Mouse (Mus musculus) stomach, embryonic 16.5 days (tissue): Measurements from ENCODE around the gene Cdc27. TPM values are rescaled to one million over a fixed set of nuclear protein-coding genes. Genes with fewer than 3 reads are reported as not detected.

Experiments used
- ATAC-seq: fragments of 200-750 bp; cut with Nextera tagmentation; 2 replicates; pipeline ENCODE4 v1.8.0; 2017; ENCODE audit warnings: moderate number of reproducible peaks, moderate TSS enrichment; ENCODE audit not compliant: insufficient read depth, low FRiP score
- H3K27ac ChIP-seq: fragments of 300-500 bp; sonication (generic); 2 replicates; pipeline ENCODE4 v1.5.1; 2014; ENCODE audit warnings: low read length
- H3K27me3 ChIP-seq: fragments of 300-500 bp; sonication (generic); 2 replicates; pipeline ENCODE4 v1.6.1; 2014; ENCODE audit warnings: low read length, control low read depth, mixed read lengths; ENCODE audit not compliant: control insufficient read depth, insufficient read depth
- H3K36me3 ChIP-seq: fragments of 300-500 bp; sonication (generic); 2 replicates; pipeline ENCODE4 v1.6.1; 2014; ENCODE audit warnings: low read length; ENCODE audit not compliant: control insufficient read depth, insufficient read depth
- H3K4me1 ChIP-seq: fragments of 300-500 bp; sonication (generic); 2 replicates; pipeline ENCODE4 v1.6.1; 2014; ENCODE audit warnings: low read length, control low read depth, mixed read lengths; ENCODE audit not compliant: control insufficient read depth, insufficient read depth
- H3K4me2 ChIP-seq: fragments of 300-500 bp; sonication (generic); 2 replicates; pipeline ENCODE4 v1.6.1; 2014; ENCODE audit warnings: low read depth, low read length, mixed read lengths
- H3K4me3 ChIP-seq: fragments of 300-500 bp; sonication (generic); replicated peaks from 2 replicates; pipeline ENCODE4 v1.5.1; 2014; ENCODE audit warnings: mild to moderate bottlenecking, low read length
- H3K9ac ChIP-seq: fragments of 300-500 bp; sonication (generic); 2 replicates; pipeline ENCODE4 v1.6.1; 2014; ENCODE audit warnings: low read length
- H3K9me3 ChIP-seq: fragments of 300-500 bp; sonication (generic); replicated peaks from 2 replicates; pipeline ENCODE4 v1.6.1; 2016; ENCODE audit warnings: low read length, control low read depth; ENCODE audit not compliant: control insufficient read depth
- WGBS: fragments of 180-500 bp; shearing (Covaris S2); extraction: QIAGEN DNeasy Blood & Tissue Kit; methylation state at CpG from one replicate; pipeline ENCODE4 v1.1.7; 2014; 5-methylcytosine and 5-hydroxymethylcytosine counted together
- polyA plus RNA-seq: library from polyadenylated mRNA; unstranded; fragments of >200 nt; fragmentation: Nextera tagmentation; extraction: Ambion mirVana; gene quantifications from 2 replicates; pipeline ENCODE4 v1.2.1, GENCODE M21; 2015

The Cdc27 gene
- polyA plus RNA-seq, 1 experiment from 2014 or later, result 28.0 TPM

DNA sequence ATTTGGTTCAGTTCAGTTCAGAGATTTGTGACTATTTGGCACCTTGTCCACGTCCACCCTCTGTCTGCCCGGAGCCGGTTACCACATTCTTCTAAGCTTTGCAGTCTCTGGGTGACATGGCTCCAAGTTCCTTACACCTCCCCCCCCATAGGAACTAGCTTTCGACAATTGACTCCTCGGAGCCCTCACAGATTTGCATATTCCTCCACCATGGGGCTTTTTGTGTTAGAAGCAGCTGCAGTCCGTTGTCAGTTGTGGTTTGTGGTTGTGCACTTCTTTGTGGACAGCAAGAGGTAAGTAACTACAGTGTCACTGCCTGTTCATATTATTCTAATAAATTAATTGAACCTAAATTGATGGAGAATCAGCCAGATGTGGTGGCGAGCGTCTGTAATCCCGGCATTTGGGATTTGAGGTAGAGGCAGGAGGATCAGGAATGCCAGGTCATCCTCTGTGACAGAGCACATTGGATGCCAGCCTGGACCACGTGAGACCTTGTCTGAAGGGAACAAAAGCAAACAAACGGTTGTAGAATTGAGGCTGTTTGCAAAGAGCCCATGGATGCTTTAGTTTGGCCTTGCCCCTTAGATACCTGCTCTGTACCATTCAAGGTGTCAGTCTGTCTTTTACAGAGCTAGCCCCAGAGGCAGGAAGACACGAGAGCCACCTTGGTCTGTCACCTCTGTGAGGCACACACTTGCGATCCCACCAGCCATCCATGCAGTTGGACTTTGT lies 32.4 kb upstream of the Cdc27 start:
- no peak overlapping the region for H3K27ac ChIP-seq
- WGBS, result 61% methylated on average over 13 of the region's 13 CpGs
- peaks cover 5% of the 10 kb centered on the region; the same call in 1 of the 2 replicates for H3K4me1 ChIP-seq
- no peak overlapping the region for H3K4me3 ChIP-seq
- no peak for ATAC-seq
- H3K9ac ChIP-seq, result no peak overlapping the region
- H3K9me3 ChIP-seq, result no peaks in the 10 kb centered on the region
- no peak overlapping the region for H3K4me2 ChIP-seq
- no peaks in the 10 kb centered on the region for H3K27me3 ChIP-seq
- no peaks in the 10 kb centered on the region for H3K36me3 ChIP-seq

DNA sequence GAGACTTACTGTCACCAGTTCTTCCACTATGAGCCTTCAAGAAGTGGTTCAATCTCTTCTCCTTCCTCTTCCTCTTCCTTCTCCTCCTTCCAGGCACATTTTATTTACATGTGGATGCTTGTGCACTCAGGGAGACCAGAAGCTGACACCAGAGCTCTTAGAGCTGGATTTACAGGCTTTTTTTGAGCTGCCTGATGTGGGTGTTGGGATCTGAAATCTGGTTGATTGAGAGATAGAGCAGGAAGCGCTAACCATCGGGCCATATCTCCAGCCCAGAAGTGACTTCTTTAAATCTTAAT lies 31.8 kb upstream of the Cdc27 start:
- H3K9ac ChIP-seq, result no peak overlapping the region
- H3K27ac ChIP-seq, result no peak overlapping the region
- no peaks in the 10 kb centered on the region for H3K36me3 ChIP-seq
- no peaks in the 10 kb centered on the region for H3K9me3 ChIP-seq
- H3K27me3 ChIP-seq, result no peaks in the 10 kb centered on the region
- no peak for ATAC-seq
- 71% methylated on average over 2 of the region's 2 CpGs for WGBS
- H3K4me3 ChIP-seq, result no peak overlapping the region
- peaks cover 5% of the 10 kb centered on the region; the same call in 1 of the 2 replicates for H3K4me1 ChIP-seq
- no peak overlapping the region for H3K4me2 ChIP-seq

DNA sequence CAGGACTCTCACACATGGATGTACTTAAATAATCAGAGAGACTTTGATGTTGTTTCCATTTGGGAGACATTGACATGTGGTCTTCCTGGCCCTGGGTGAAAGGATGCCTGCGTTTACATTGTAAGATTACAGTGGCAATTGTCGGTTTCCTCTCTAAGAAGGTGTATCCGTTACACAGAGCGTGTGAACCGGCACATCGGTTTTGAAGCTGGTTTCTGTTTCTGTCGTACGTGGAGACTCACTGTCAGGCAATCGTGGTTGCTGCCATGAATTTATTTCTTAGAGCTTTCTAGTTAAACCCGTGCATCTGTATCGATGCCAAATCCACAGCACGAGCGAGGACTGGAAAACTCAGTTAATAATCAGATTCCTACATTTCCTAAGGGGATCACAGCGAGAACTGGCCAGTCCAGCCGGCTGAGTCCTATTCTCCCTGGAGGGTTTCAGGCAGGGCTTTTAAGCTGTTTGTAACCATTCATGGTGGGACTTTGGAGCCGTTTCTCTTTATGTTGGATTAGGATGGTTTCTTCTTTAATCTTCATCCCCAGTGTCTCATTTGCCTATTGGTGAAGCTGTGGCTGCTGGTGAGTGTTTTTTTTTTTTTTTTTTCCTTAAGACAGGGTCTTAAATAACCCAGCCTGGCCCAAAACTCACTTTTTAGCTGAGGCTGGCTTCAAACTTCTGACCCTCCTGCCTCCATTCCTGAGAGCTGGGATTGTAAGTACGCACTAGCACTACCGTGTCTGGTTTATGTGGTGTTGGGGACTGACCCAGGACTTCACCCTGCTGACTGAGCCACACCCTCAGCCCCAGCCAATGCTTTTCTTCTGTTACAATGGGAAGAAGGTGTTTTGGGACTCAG lies 31.3 kb upstream of the Cdc27 start:
- no peak for ATAC-seq
- H3K36me3 ChIP-seq, result no peaks in the 10 kb centered on the region
- H3K27me3 ChIP-seq, result no peaks in the 10 kb centered on the region; the same call in 1 of the 2 replicates
- H3K27ac ChIP-seq, result peak overlapping the region; percentile 37; the same call in 1 of the 2 replicates
- 37% methylated on average over 18 of the region's 18 CpGs for WGBS
- 0 out of 2 replicates have a peak overlapping the region, but pooled peaks have one; percentile 22 for H3K9ac ChIP-seq
- no peaks in the 10 kb centered on the region for H3K9me3 ChIP-seq
- peak overlapping the region; percentile 29 for H3K4me3 ChIP-seq
- peaks cover 5% of the 10 kb centered on the region; the same call in 1 of the 2 replicates for H3K4me1 ChIP-seq
- peak overlapping the region; percentile 41 for H3K4me2 ChIP-seq

- Histone ChIP-seq H3K27ac (no peak overlapping the region), H3K4me3 (no peak overlapping the region), H3K36me3 (no peaks in the 10 kb centered on the region), H3K9me3 (no peaks in the 10 kb centered on the region), H3K4me1 (peaks cover 5% of the 10 kb centered on the region; the same call in 1 of the 2 replicates), H3K4me2 (no peak overlapping the region), H3K27me3 (no peaks in the 10 kb centered on the region; the same call in 1 of the 2 replicates), H3K9ac (no peak overlapping the region)
- ATAC-seq, result no peak
- 88% methylated on average over 5 of the region's 5 CpGs for WGBS
These were observed 30.2 kb upstream of the Cdc27 start for GRCm38 (mm10) chr11:104580606-104581005.

DNA sequence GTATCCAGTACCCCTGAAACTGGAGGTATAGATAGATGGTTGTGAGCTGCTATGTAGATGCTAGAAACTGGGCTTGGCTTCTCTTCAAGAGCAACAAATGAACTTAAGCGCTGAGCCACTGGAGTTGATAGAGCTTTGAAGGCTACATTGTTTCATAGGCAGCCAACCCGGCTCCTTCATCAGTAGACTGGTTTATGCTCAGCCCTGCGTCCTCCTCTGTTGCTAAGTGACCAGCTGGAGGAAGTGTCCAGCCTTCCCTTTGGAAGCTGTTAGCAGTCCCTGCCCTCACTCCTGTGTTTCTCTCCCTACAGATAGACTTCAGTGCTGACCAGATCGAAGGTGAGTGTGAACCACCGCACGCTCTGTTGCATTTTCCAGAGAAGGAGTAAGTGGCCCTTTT lies 29.7 kb upstream of the Cdc27 start:
- no peak for ATAC-seq
- Histone ChIP-seq H3K27ac (no peak overlapping the region), H3K4me2 (no peak overlapping the region), H3K4me3 (no peak overlapping the region), H3K9ac (no peak overlapping the region), H3K27me3 (no peaks in the 10 kb centered on the region; the same call in 1 of the 2 replicates), H3K9me3 (no peaks in the 10 kb centered on the region), H3K36me3 (no peaks in the 10 kb centered on the region), H3K4me1 (peaks cover 5% of the 10 kb centered on the region; the same call in 1 of the 2 replicates)
- WGBS, result 59% methylated on average over 6 of the region's 6 CpGs

GRCm38 (mm10) chr11:104579575-104579974 lies 29.2 kb upstream of the Cdc27 start:
- H3K27ac ChIP-seq, result no peak overlapping the region
- H3K4me1 ChIP-seq, result peaks cover 5% of the 10 kb centered on the region; the same call in 1 of the 2 replicates
- no peak for ATAC-seq
- no peak overlapping the region for H3K9ac ChIP-seq
- no peak overlapping the region for H3K4me3 ChIP-seq
- no peaks in the 10 kb centered on the region for H3K9me3 ChIP-seq
- H3K4me2 ChIP-seq, result no peak overlapping the region
- H3K36me3 ChIP-seq, result no peaks in the 10 kb centered on the region
- 95% methylated on average over 8 of the region's 8 CpGs for WGBS
- H3K27me3 ChIP-seq, result no peaks in the 10 kb centered on the region; the same call in 1 of the 2 replicates

- no peak overlapping the region for H3K4me3 ChIP-seq
These were observed 28.7 kb upstream of the Cdc27 start for GRCm38 (mm10) chr11:104579084-104579483.

GRCm38 (mm10) chr11:104578074-104578473 lies 27.7 kb upstream of the Cdc27 start:
- Histone ChIP-seq H3K4me1 (peaks cover 5% of the 10 kb centered on the region; the same call in 1 of the 2 replicates), H3K9ac (no peak overlapping the region), H3K36me3 (no peaks in the 10 kb centered on the region), H3K27me3 (no peaks in the 10 kb centered on the region; the same call in 1 of the 2 replicates), H3K4me2 (no peak overlapping the region), H3K27ac (no peak overlapping the region), H3K4me3 (no peak overlapping the region), H3K9me3 (no peaks in the 10 kb centered on the region)
- WGBS, result 26% methylated on average over 5 of the region's 5 CpGs
- no peak for ATAC-seq

More at GRCm38 (mm10) chr11:104579084-104579483, 28.7 kb upstream of the Cdc27 start:
- Histone ChIP-seq H3K36me3 (no peaks in the 10 kb centered on the region), H3K9ac (no peak overlapping the region), H3K27me3 (no peaks in the 10 kb centered on the region; the same call in 1 of the 2 replicates), H3K4me1 (peaks cover 5% of the 10 kb centered on the region; the same call in 1 of the 2 replicates), H3K9me3 (no peaks in the 10 kb centered on the region), H3K27ac (no peak overlapping the region), H3K4me2 (no peak overlapping the region)
- ATAC-seq, result no peak
- 85% methylated on average over 9 of the region's 9 CpGs for WGBS
